Mouse (Mus musculus) left cerebral cortex, postnatal 14 days (tissue): Measurements from ENCODE around the gene Hist2h2ab. TPM values are rescaled to one million over a fixed set of nuclear protein-coding genes. Genes with fewer than 3 reads are reported as not detected.
"Not testable (repeated sequence)": the region's sequence is repeated elsewhere in the genome, so short reads cannot be mapped to it uniquely, and the experiment has no call there.

Source experiments
- DNase-seq, 2 experiments: peaks; one replicate each; pipeline ENCODE4 v3.0.0; 2021 to 2022; ENCODE audit warnings: low spot score in 2 of 2, mixed read lengths in 1 of 2
- intact Hi-C: fragments of 180-260 bp; cut with DNase I; formaldehyde crosslinking; loops from one replicate; pipeline ENCODE4 v1.15.1; 2025
- total RNA-seq, 2 experiments: library from RNA; stranded (reverse); gene quantifications; 2 replicates each; pipeline ENCODE4 v1.2.3; 2021

Hist2h2ab gene
- total RNA-seq, 2 experiments from 2014 or later: 7.4 to 11.7 TPM

DNA sequence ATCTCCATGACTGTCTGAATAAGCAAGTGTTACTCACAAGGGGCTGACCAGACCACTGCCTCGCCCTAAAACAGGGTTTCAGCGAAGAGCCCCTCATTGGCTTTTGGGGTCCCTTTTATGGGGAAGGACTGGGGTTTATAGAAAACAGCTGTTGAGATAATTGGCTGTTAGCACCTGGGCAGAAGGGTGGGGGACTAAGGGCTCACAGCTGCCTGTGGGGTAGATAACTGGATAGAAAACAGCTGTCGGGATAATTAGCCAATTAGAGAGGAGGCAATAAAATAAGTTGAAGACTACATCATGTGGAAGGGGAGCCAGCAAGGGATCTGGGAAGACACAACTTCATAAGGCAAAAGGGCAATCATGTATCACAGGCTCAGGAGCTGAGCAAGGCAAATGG is 31.2 kb downstream of the Hist2h2ab start:
- intact Hi-C loops: no loop called here
- DNase-seq: no peak

DNA sequence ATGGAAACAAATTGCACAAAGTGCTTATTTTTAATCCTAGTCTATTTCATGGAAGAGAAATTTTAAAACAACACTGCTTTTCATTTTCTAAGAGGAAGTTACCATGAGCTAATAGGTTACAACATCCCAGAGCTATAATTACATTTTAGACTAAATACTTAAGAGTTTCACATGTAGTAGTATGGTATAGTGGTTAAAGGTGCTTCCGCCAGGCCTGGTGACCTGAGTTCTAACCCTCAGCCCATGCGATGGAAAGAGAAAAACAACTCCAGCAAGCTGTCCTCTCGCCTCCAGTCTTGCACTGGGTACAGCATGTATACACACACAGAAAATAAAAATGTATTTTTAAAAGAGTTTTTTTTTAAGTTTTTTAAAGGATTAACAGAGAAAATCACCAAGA is 32.1 kb downstream of the Hist2h2ab start:
- no peak for DNase-seq
- intact Hi-C loops: no loop called here

DNA sequence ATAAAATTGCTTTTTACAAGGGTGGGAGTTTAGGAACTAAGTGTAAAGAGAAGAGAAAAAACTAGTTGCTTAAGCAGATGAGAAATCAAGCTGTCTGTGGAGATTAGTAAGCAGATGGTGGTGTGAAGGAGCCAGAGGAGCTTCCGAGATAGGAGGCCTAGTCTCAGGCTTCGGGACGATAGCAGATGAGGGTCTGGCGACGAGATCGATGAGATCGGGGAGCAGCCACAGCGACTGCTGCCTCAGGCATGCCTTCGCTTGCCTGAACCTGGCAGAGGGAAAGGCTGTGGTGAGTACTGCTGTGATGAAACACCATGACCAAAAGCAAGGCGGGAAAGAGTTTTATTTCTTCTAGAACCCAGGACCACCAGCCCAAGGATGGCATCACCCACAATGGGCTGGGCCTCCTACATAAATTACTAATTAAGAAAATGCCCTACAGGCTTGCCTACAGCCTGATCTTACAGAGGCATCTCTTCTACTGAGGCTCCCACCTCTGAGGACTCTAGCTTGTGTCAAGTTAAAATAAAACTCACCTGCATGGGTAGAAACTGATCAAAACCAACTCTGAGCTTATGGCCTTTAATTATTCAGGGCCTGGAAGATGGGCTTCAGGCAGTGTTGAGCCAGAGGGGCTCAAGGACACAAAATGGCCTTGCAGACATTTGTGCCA is 35.2 kb downstream of the Hist2h2ab start:
- no peak for DNase-seq
- intact Hi-C loops: no loop called here

DNA sequence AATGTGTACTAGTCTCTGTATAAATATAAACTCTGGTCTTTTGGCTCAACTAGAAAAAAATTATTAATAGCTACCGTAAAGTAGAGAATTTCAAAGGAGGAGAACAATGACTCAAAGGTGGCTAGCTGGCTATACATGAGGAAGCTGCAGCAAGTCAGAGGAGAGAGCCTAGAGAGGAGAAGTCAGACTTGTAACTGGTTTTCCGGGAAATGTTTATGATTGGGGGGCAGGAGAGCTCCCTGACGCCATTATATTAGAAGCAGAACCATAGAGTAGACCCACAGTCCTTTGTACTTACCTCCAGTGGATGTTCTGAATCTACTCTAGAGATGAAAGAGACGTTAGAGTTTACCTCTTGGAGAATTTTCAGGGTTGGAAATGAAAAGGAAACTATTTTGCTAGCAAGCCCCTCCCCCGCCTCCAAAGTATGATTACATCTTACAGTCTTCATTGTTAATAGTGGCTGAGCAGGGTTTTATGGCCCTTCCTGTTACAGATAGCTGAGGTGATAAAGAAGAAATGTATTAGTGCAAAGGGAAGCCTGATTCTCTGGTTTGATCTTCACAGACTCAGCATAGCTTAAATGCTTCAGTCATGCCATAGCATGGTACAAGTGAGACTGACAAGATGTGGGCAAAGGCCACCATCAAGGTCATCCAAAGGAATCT is 36.4 kb downstream of the Hist2h2ab start:
- intact Hi-C loops: no loop called here
- DNase-seq: no peak

DNA sequence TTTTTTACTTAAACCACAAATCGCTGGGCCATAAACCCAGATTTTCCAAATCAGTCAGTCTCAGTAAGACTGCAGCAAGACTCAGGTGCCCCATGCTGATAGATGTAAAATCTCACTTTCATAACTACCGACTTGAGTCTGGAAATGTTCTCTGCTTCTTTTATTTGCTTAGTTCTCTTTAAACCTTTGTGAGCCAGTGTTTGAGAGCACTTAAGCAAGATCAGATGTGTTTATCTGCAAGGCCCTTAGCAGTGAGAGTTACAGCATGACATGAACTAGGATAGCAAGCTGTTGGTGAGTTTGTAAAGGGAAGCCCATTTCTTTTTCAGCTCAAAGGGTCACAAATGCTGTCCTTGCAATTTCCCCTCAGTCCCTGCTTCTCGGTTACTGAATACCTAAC is 37.5 kb downstream of the Hist2h2ab start:
- DNase-seq: no peak
- intact Hi-C loops: no loop called here

DNA sequence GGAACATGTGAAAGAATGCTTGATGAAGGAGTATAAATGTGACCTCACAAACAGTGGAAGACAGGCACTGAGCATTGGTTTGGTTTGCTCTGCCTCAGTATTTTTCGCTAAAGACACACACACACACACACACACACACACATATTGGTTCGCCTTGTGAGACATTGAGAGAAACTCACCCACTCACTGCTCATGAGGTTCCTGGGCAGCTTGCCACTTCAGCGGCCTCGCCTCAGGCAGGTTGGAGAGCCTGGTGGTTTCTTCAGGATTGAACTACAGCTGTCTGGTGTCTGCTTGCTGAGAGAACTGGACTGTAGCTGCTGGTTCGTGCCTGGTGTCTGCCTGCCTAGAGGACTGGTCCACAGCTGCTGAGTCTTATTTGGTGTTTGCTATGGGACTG is 40.6 kb downstream of the Hist2h2ab start:
- DNase-seq: peak in 1 of 2 experiments; percentile 56
- intact Hi-C loops: no loop called here

DNA sequence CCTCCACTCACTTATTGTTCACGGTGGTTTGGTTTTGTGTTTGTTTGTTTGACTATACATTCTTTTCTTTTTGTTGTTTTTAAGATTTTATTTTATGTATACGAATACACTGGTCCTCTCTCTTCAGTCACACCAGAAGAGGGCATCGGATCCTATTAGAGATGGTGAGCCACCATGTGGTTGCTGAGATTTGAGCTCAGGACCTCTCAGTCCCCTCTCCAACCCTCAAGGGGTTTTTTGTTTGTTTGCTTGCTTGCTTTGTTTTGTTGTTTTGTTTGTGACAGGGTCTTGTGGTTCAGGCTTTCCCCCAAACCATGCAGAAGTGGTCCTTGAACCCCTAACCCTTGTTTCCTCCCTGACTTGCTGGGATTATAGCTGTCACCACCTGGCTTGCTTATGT is 42.0 kb downstream of the Hist2h2ab start:
- intact Hi-C loops: no loop called here
- no peak for DNase-seq

DNA sequence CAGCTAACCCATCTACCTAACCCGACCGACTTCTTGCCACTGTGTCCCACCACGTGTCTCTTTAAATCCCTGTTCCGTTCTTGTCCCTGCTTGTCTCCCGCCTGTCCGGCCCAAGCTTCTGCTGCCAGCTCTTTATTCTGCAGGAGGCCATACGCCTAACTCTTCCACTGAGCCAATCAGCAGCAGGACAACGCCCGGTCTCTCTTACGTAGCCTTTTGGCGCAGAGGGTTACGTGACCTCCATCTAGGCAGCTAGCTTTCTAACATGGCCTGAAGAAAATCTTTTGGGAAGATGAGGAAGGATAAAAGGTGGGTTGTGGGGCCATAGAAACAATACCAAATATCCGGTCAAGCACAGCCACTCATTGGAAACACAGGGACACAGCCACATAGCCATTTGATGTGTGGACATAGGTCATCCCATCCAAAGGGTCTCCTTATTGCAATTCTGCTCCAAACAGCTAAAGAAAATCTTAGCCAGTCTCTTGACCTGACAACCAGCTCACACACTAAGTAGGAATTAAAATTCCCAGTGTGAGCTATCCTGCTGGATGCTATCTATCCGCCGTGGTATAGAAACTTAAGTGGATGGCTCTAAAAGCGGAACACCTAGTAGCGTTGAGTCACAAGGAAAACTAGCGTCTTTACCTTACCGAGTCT is 42.7 kb downstream of the Hist2h2ab start:
- peak; percentile 73 to 80 for DNase-seq
- intact Hi-C loops: no loop called here

DNA sequence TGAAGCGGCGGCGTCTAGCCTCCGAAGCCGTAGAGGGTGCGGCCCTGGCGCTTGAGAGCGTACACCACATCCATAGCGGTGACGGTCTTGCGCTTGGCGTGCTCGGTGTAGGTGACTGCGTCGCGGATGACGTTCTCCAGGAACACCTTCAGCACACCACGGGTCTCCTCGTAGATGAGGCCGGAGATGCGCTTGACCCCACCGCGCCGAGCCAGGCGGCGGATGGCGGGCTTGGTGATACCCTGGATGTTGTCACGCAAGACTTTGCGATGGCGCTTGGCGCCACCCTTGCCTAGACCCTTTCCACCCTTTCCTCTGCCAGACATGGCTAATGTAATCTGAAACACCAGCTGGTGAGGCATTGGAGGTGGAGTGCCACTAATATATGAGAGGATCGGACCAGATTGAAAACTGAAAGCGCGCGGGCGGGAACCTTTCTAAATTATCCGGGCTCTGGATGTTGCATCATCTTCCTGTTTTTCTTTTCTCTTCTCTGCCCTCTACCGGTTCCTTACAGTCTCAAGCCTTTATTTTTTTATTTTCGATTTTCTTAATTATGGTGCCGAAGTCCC is 43.4 kb downstream of the Hist2h2ab start, which contains the start of gene Hist2h4:
Gene Hist2h4 (minus strand): TSS at position 333 of the 572 bp plus-strand sequence.
- intact Hi-C loops: no loop called here
- DNase-seq: peak; percentile 97 to 98

DNA sequence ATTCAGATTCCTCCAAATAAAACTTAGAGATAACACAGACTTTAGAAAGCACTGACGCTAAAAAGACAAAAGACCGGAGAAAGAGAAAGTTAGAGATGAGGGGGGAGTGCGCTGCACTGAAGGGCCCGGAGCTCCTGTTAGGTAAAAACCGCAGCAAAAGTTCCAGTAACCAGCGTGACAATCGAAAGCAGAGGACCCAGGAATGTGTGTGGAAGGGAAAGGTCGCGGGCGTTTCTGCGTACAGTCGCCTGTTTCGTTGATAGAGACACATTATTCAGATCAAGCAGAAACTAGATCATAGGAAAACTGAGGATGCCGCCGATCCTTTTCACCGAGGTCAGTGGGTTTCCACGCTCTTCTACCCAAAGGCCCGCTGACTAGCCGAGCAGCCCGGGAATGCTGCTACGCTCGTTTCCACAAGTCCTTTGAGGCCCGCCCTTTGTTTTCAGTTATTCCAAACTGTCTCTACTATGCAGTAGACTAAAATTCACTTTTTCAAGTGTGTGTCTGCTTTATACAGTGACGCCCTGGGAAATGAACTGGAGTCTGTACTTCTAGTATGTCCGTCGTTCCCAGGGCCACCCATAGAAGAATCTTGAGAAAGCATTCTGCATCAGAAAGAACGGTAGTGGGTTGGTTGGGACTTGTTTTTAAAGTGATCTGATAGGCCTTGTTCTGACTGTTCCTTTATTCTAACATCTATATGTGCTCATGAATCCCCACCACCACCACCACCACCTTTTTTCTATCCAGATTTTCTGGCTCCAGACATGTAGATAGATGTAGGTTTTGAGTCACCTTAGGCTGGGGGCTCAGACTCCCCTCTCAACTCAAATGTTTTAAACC is 44.1 kb downstream of the Hist2h2ab start:
- DNase-seq: no peak
- intact Hi-C loops: no loop called here

DNA sequence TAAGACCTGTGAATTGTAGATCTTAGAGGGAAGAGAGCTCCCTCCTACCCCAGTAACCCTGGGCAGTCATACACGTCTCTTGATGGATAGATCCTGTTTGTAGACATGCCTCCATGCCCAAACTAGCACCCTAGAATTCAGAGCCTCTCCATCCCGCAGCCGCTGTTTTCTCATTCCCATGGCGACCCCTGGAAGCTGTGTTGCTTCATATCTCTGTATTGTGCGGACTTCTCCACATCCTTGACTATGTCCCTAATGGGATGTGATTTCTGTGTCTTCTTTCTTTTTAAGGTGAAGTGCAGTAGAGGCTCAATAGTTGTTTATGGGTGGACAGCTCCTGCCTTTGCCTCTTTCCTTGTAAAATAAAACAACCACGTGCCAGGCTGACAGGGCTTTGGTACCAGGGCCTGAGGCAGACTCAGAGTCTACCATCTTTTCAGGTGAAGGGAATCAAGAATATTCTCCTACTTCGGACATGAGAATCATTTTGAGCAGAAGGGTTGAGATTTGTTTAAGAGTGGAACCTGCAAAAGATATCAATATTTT is 44.8 kb downstream of the Hist2h2ab start:
- DNase-seq: no peak
- intact Hi-C loops: no loop called here

DNA sequence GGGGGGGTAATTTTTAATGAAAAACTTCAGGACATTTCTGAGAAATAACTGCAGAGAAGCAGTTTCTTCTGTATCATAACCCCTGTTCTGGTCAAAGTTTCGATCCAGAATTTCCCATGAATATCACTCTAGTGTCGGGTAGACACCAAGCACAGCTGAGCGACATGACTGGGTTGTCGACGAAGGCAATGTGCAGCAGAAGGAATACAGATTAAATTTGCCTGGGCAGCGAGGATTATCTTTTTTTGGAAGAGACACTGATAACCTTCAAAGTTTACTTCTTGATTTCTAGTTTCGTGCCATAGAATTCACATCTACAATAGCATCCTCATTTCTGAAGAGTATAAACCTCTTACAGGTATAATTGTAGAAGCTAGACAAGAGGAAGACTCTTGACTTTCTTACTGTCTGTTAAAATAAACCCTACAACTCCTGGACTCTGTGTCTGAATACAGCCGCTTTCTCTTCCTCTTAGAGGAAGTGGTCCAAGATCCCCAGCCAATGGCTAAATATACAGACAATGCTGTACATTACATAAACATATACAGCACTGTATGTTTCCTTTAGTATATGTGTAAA is 46.6 kb downstream of the Hist2h2ab start:
- intact Hi-C loops: no loop called here
- DNase-seq: no peak

DNA sequence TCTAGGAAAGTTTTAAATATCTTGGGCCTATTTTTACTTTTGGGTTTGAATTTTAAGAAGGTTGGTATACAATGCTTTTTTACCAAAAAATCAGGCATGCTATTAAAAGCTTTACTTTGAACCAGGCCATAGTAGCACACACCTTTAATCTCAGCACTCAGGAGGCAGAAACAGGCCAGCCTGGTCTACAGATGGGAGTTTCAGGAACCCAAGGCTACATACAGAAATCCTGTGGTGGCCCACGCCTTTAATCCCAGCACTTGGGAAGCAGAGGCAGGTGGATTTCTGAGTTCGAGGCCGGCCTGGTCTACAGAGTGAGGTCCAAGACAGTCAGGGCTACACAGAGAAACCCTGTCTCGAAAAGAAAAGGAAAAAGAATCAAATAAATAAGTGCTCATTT is 47.9 kb downstream of the Hist2h2ab start:
- DNase-seq: no peak
- intact Hi-C loops: no loop called here

DNA sequence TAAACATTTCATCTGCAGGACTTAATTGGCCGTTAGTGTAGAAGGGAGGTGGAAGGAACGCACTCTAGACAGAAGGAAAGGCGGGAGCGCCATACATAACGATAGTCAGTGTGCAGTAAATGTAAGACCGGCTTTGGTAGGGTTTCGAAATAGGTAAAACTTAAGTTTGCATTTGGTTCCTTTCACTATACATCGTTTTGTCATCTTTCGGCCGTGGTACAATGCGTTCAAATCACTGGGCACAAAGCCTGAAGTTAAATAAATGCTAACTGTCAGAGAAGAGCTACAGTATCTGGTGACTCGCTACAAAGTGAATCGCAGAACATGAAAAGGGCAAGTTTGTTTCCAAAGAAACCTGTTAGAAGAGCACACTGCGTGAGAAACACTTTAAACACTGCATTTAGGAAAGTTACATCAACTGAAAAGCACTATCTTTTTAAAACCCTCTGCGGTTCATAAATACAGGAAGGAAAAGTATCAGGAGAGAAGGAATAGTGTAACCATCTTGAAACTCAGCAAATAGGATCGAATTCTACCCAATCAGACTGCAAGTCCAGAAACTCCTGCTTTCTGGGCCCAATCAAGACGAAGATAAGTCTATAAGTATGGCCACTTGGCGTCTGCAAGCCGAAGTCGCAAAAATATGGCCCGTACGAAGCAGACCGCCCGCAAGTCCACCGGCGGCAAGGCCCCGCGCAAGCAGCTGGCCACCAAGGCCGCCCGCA is 48.5 kb downstream of the Hist2h2ab start, which contains the start of gene Hist2h3b:
Gene Hist2h3b (plus strand): TSS at position 604 of the 725 bp plus-strand sequence.
- intact Hi-C loops: no loop called here
- peak; percentile 83 to 86 for DNase-seq

DNA sequence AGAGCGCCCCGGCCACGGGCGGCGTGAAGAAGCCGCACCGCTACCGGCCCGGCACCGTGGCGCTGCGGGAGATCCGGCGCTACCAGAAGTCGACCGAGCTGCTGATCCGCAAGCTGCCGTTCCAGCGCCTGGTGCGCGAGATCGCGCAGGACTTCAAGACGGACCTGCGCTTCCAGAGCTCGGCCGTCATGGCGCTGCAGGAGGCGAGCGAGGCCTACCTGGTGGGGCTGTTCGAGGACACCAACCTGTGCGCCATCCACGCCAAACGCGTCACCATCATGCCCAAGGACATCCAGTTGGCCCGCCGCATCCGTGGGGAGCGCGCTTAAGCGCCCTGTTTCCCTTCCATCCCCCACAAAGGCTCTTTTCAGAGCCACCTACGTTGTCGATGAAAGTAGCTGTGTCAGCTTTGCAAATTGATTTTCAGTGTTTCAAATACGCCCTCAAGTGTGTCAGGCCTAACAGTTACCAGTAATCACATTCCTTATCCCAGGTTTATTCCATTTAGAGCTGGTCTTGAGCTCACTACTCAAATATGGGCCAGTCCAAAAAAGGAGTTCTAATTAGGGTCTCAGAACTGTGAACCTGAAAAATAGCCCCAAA is 49.2 kb downstream of the Hist2h2ab start:
- intact Hi-C loops, DNase-seq: not testable (repeated sequence)
